Mouse (Mus musculus) common myeloid progenitor, adult 5-6 weeks (primary cell): Measurements from ENCODE around the gene Esr1. TPM values are rescaled to one million over a fixed set of nuclear protein-coding genes. Genes with fewer than 3 reads are reported as not detected.
"Not testable (repeated sequence)": the region's sequence is repeated elsewhere in the genome, so short reads cannot be mapped to it uniquely, and the experiment has no call there.

Source experiments
- ATAC-seq: replicated peaks from 2 replicates; pipeline ENCODE4 v1.8.0; 2016; ENCODE audit warnings: low read depth, mild to moderate bottlenecking, moderate TSS enrichment, inconsistent platforms; ENCODE audit not compliant: poor library complexity, severe bottlenecking
- total RNA-seq: library from RNA; stranded (forward); fragments of 200-1000, 187-1606 nt; gene quantifications from 2 replicates; pipeline ENCODE4 v1.2.3, GENCODE M21; 2017

Gene Esr1
- total RNA-seq, 1 experiment from 2014 or later = 11.3 TPM

- no peak for ATAC-seq
These were observed 7.3 kb downstream of the Esr1 start for GRCm38 (mm10) chr10:4618686-4619085.

DNA sequence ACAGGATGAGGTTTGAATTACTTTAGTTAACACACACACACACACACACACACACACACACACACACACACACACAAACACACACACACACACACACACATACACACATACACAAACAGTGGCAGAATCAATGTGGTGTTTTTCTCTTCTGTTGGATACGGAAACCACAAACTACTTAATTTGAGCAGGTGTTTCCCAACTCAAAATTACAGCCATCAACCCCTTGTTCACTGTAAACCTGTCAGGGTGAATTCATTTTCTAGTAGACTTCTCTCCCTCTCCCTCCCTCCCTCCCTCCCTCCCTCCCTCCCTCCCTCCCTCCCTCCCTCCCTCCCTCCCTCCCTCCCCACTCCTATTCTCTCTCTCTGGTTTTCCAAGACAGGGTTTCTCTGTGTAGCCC lies 8.0 kb downstream of the Esr1 start:
- not testable (repeated sequence) for ATAC-seq

DNA sequence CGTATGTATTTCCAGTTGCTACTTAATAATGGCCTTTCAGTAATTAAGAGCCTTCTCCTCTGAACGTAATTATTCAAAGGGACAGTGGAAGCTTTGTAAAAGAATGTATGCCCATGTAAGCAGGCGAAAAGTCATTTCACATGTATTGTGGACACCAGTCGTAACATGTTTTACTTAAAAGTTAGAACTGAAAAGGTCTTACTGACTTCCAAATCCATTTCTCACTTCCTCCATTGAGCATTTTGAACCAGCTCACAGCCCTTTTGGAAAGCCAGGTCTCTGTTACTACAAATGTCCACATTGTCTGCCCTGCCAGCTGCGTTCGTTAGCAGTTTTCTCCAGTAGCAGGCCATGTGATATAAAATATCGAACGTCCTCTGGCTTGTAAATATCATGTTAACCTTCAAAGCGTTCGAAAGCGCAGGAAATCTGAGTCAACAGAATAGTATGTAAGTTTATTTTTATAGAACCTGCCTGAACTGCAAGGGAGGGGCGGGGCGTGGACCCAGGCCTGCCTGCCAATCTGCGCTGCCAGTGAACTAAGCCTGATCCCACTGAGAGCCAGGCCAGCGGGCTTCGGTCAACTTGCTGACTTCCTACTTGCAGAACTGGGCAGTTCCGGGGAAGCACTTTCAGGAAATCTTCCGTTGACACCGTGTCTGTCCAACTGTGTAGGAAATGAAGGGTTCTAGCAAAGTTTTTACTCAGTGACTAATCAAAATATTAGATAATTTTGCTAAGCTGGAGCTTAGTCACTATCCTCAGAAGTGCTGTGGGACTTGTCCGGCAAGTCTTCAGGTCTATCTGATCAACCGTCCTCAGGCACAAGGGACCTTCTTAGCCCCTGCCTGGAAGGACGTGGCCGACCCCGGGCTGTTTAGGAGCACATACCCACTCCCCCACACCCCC lies 9.5 kb downstream of the Esr1 start:
- peak; percentile 69 for ATAC-seq

- no peak for ATAC-seq
These were observed 10.1 kb downstream of the Esr1 start for GRCm38 (mm10) chr10:4621505-4621815.

DNA sequence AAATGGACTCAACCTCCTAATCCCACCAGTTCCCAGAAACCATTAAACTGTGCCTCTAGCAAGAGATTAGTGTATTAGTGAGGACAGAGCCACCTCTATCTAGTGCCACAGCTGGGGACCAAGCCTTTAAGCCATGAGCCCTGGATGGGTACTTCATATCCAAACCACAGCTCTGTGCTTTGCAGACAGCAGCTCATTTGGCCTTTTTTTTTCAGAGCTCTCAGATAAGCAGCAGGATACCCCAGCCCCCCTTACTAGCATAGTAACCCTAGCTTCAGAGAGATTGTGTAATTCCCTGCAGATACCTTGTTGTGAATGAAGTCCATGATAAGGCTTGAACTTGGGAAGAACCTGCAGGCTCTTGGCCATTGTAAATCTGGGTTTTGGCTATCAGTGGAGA lies 11.9 kb downstream of the Esr1 start:
- ATAC-seq = peak; percentile 56

DNA sequence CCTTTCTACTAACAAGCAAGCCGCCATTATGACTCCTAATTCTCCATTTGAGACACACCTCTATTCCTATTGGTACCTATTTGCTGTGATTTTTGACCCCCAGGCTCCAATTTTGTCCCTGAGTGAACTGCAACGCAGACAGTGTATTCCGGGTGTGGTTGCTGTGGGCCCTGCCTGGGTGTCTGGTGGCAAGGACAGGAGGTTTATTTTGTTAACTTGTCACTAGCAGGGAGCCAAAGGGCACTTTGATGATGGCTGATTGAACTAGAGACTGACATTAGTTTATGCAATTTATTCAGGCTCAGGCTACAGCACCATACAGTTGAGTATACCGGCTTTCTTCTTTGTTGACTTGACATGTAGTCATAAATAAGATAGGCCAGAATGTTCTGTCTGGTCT lies 13.2 kb downstream of the Esr1 start:
- ATAC-seq = no peak

GRCm38 (mm10) chr10:4625300-4625699 lies 13.9 kb downstream of the Esr1 start:
- no peak for ATAC-seq

DNA sequence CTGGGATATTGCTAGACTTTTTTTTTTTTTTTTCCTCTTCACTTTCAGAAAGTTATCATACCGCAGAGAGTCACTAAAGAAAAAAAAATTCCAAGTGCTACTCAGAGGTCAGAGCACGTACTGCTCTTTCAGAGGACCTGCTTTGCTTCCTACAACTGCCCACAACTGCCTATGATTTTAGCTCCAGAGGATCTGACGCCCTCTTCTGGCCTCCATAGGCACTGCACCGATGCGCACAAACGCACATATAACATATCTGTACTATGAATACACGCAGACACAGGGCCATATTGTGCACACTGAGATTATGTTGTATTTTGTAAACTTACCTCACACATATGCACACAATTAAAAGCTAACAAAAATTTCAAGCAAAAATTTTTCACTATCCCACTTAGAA lies 15.0 kb downstream of the Esr1 start:
- ATAC-seq = no peak

DNA sequence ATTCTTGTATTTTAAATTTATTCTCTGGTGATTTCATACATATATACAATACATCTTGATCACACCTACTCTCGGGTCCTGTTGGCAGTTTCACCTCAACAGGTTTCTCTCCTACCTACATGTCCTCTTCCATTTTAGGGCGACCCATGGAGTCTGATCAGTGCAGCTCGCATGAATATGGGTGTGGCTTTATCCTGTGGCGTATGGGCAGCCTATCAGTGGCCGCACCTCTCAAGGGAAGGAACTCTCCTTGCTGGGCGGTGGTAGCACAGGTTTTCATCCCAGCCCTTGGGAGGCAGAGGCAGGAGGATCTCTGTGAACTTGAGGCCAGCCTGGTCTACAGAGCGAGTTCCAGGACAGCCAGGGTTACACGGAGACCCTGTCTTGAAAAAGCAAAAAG lies 15.6 kb downstream of the Esr1 start:
- ATAC-seq = no peak

- peak; percentile 33; the same call in 1 of the 2 replicates for ATAC-seq
These were observed 16.0 kb downstream of the Esr1 start for GRCm38 (mm10) chr10:4627415-4627814.

DNA sequence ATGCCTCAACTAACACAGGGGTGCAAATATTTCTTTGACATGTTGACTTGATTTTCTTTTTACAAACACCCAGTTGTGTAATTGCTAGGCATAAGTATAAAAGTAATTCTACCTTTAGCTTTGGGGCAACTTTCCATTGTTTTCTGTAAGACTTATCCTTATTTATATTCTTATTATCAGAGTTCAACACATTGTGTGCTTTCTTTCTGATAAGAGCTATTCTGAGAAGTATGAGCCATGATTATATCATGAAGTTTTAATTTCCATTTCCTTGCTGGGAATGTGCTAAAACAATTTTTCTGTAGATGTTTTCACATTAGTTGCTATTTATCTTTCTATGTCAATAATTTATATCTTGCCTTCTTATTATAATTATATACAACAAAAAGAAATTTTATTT lies 17.9 kb downstream of the Esr1 start:
- ATAC-seq = no peak

GRCm38 (mm10) chr10:4632211-4632704 lies 20.9 kb downstream of the Esr1 start:
- ATAC-seq = peak; percentile 68

DNA sequence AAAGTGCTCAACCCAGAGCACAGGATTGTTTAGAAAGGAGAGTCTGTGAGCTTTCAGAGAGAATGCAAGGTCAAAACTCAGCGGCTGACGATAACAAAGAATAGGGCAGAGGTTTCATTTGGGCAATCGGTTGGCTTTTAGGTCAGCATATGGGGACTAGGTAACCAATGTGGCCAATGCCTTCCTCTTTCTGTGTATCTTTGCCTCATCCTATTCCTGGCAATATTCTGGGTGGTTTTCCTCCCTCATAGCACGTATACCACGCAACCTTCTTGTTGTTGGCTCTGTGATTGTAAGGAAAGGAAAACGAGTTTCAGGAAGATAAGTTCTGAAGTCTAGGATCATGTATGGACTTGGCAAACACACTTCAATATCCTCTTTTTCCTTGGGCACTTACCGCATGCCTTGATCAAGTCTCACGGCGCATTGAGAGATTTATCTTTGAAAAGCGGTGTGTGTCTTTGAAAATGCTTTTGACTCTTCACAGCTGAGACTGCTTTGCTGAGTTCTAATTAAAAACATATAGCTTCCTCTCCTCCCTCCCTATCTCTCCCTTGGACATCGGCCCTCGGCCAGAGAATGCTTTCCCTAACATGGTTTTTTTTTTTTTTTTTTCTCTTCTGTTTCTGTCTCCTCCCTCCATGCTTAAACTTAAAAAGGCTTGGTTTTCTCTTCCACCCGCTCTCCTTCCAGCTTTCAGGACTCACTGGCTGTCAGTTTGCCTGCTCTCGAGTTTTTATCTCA lies 22.1 kb downstream of the Esr1 start:
- peak; percentile 61 for ATAC-seq

GRCm38 (mm10) chr10:4635740-4636139 lies 24.3 kb downstream of the Esr1 start:
- ATAC-seq = no peak

DNA sequence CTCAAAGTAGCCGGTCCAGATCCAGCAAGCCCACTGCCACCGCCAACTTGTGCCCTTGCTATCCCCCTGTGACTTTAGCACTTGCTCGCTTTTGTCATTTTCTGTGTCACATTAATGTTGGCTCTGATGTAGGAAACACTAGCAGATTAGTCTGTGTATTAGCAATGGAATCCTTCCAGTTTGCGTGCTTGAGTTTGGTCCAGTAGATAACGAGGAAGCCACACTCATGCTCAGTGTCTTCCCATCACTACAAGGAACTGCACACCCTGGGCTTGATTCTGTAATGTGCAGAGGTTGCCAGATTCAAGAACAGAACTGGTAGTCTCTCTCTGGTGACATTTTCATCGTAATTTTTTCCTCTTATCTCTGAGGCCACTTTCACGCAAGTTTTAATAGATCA lies 34.7 kb downstream of the Esr1 start:
- ATAC-seq = no peak

DNA sequence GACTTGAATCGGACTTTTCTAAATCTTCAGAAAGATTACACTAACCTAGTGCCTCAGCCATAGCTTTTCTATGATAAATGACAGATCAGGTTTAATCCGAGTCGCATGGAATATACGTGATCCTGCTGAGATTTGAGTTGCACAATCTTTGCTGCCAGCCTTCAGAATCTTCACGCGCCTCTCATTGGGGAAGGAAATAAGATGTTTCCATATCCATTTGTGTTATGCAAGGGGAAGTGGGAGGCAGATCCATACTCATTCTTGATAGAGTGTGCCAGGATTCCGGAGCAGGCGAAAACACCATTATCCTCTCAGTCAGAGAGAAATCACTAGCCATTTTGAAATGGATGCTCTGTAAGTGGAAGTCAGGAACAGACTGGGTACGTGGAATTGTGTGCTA lies 35.5 kb downstream of the Esr1 start:
- ATAC-seq = no peak

DNA sequence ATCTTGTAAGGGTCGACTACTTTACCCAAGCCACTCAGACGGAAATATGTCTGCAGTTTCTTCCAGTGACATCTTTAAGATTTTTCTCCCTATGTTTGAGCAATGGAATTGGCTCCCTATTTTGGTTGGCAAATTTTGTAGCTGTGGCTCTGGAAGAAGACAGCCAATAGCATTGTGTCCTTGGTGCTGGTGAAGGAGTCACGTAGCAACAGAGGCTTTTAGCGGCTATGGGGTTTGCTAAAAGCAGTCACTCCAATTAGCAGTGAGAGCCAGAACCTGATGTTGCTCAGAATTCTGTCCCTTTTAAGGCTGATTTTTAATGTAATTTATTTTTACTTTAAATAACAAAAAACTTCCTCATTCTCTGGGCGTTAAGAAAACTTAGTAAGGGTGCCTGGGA lies 54.0 kb downstream of the Esr1 start:
- no peak for ATAC-seq

- ATAC-seq = no peak
These were observed 55.6 kb downstream of the Esr1 start for GRCm38 (mm10) chr10:4667006-4667405.

DNA sequence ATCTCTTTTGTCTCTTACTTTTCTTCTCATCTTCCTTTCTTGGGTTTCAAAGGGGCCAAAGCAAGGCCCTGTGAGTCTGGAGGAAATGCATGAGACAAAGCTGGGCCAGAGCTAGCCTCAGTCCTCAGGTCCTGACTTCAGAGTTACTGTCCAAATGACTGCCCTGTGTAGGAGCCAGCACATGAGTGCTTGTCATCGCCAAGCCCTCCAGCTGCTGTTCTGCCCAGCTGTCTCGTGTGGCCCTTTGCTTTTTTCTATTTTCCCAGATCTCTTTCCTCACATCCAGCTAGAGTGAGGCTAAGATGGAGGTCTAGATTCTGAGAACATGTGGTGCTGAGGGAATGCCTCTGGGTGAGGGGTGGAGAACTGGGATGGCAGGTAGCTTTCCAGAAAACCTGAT lies 58.7 kb downstream of the Esr1 start:
- ATAC-seq = no peak

- no peak for ATAC-seq
These were observed 60.5 kb downstream of the Esr1 start for GRCm38 (mm10) chr10:4671876-4672275.

GRCm38 (mm10) chr10:4673311-4673816 lies 62.0 kb downstream of the Esr1 start:
- ATAC-seq = no peak
